Mouse (Mus musculus): Measurements from ENCODE around the gene Retsat. TPM values are rescaled to one million over a fixed set of nuclear protein-coding genes. Genes with fewer than 3 reads are reported as not detected.

The Retsat gene
- polyA plus RNA-seq, 1 experiment: 17.1 TPM

- WGBS: 96% methylated on average over 5 of the region's 5 CpGs
- TF ChIP-seq CTCF (IDR thresholded peaks at IDR 0.05; ENCODE audit: borderline replicate concordance, control insufficient read depth, extremely low read depth, insufficient read depth, low read length, poor library complexity) (no peak), POLR2A (IDR thresholded peaks at IDR 0.05; ENCODE audit: control insufficient read depth, extremely low read depth, insufficient read depth, low read length, poor library complexity) (no peak)
- Histone ChIP-seq H3K27me3 (ENCODE audit: control insufficient read depth, insufficient read depth, low read length) (no peaks in the 10 kb centered on the region), H3K36me3 (ENCODE audit: control insufficient read depth, insufficient read depth, low read length) (peaks cover 65% of the 10 kb centered on the region), H3K4me1 (replicated peaks; ENCODE audit: control insufficient read depth, insufficient read depth, low read length) (no peaks in the 10 kb centered on the region), H3K27ac (ENCODE audit: control insufficient read depth, insufficient read depth, low read length) (no peak overlapping the region), H3K4me3 (ENCODE audit: control insufficient read depth, insufficient read depth, low read length) (no peak overlapping the region)
- no peak for DNase-seq
These were observed 9.4 kb downstream of the Retsat start for GRCm38 (mm10) chr6:72607676-72608075.

GRCm38 (mm10) chr6:72608662-72609184 is 10.4 kb downstream of the Retsat start:
- H3K36me3 ChIP-seq (ENCODE audit: control insufficient read depth, insufficient read depth, low read length): peaks cover 75% of the 10 kb centered on the region
- H3K4me3 ChIP-seq (ENCODE audit: control insufficient read depth, insufficient read depth, low read length): no peak overlapping the region
- WGBS: 93% methylated on average over 4 of the region's 4 CpGs
- no peaks in the 10 kb centered on the region for H3K27me3 ChIP-seq (ENCODE audit: control insufficient read depth, insufficient read depth, low read length)
- DNase-seq: no peak
- no peaks in the 10 kb centered on the region for H3K4me1 ChIP-seq (replicated peaks; ENCODE audit: control insufficient read depth, insufficient read depth, low read length)
- TF ChIP-seq CTCF (IDR thresholded peaks at IDR 0.05; ENCODE audit: borderline replicate concordance, control insufficient read depth, extremely low read depth, insufficient read depth, low read length, poor library complexity): no peak
- no peak for TF ChIP-seq POLR2A (IDR thresholded peaks at IDR 0.05; ENCODE audit: control insufficient read depth, extremely low read depth, insufficient read depth, low read length, poor library complexity)
- H3K27ac ChIP-seq (ENCODE audit: control insufficient read depth, insufficient read depth, low read length): no peak overlapping the region

- Histone ChIP-seq H3K4me1 (replicated peaks; ENCODE audit: control insufficient read depth, insufficient read depth, low read length) (peaks cover 2% of the 10 kb centered on the region; the same call in 1 of the 2 replicates), H3K36me3 (ENCODE audit: control insufficient read depth, insufficient read depth, low read length) (peaks cover 77% of the 10 kb centered on the region), H3K4me3 (ENCODE audit: control insufficient read depth, insufficient read depth, low read length) (no peak overlapping the region), H3K27me3 (ENCODE audit: control insufficient read depth, insufficient read depth, low read length) (no peaks in the 10 kb centered on the region), H3K27ac (ENCODE audit: control insufficient read depth, insufficient read depth, low read length) (no peak overlapping the region)
- TF ChIP-seq POLR2A (IDR thresholded peaks at IDR 0.05; ENCODE audit: control insufficient read depth, extremely low read depth, insufficient read depth, low read length, poor library complexity): no peak
- TF ChIP-seq CTCF (IDR thresholded peaks at IDR 0.05; ENCODE audit: borderline replicate concordance, control insufficient read depth, extremely low read depth, insufficient read depth, low read length, poor library complexity): no peak
- DNase-seq: no peak
- 89% methylated on average over 4 of the region's 4 CpGs for WGBS
These were observed 12.0 kb downstream of the Retsat start for GRCm38 (mm10) chr6:72610261-72610660.

GRCm38 (mm10) chr6:72615151-72615550 is 16.9 kb downstream of the Retsat start:
- H3K27me3 ChIP-seq (ENCODE audit: control insufficient read depth, insufficient read depth, low read length): no peaks in the 10 kb centered on the region
- no peak overlapping the region for H3K4me3 ChIP-seq (ENCODE audit: control insufficient read depth, insufficient read depth, low read length)
- no peak overlapping the region for H3K27ac ChIP-seq (ENCODE audit: control insufficient read depth, insufficient read depth, low read length)
- 32% methylated on average over 2 of the region's 2 CpGs for WGBS
- TF ChIP-seq CTCF (IDR thresholded peaks at IDR 0.05; ENCODE audit: borderline replicate concordance, control insufficient read depth, extremely low read depth, insufficient read depth, low read length, poor library complexity) (no peak), POLR2A (IDR thresholded peaks at IDR 0.05; ENCODE audit: control insufficient read depth, extremely low read depth, insufficient read depth, low read length, poor library complexity) (no peak)
- H3K4me1 ChIP-seq (replicated peaks; ENCODE audit: control insufficient read depth, insufficient read depth, low read length): peaks cover 5% of the 10 kb centered on the region
- DNase-seq: no peak
- H3K36me3 ChIP-seq (ENCODE audit: control insufficient read depth, insufficient read depth, low read length): peaks cover 36% of the 10 kb centered on the region

GRCm38 (mm10) chr6:72615561-72616375 is 17.5 kb downstream of the Retsat start:
- TF ChIP-seq CTCF (IDR thresholded peaks at IDR 0.05; ENCODE audit: borderline replicate concordance, control insufficient read depth, extremely low read depth, insufficient read depth, low read length, poor library complexity): no peak
- TF ChIP-seq POLR2A (IDR thresholded peaks at IDR 0.05; ENCODE audit: control insufficient read depth, extremely low read depth, insufficient read depth, low read length, poor library complexity): no peak
- H3K4me3 ChIP-seq (ENCODE audit: control insufficient read depth, insufficient read depth, low read length): peak overlapping the region; percentile 76
- 15% methylated on average over 25 of the region's 25 CpGs for WGBS
- peaks cover 30% of the 10 kb centered on the region for H3K36me3 ChIP-seq (ENCODE audit: control insufficient read depth, insufficient read depth, low read length)
- H3K4me1 ChIP-seq (replicated peaks; ENCODE audit: control insufficient read depth, insufficient read depth, low read length): peaks cover 5% of the 10 kb centered on the region
- DNase-seq: peak; percentile 39
- no peaks in the 10 kb centered on the region for H3K27me3 ChIP-seq (ENCODE audit: control insufficient read depth, insufficient read depth, low read length)
- H3K27ac ChIP-seq (ENCODE audit: control insufficient read depth, insufficient read depth, low read length): peak overlapping the region; percentile 5; the same call in 1 of the 2 replicates

GRCm38 (mm10) chr6:72616643-72617288 is 18.5 kb downstream of the Retsat start, which contains the start of gene Tgoln1:
Gene Tgoln1 (minus strand): TSS chr6:72617000.
- Histone ChIP-seq H3K27me3 (ENCODE audit: control insufficient read depth, insufficient read depth, low read length) (no peaks in the 10 kb centered on the region), H3K36me3 (ENCODE audit: control insufficient read depth, insufficient read depth, low read length) (peaks cover 20% of the 10 kb centered on the region), H3K4me3 (ENCODE audit: control insufficient read depth, insufficient read depth, low read length) (peak within 1 kb of the TSS; percentile 94), H3K27ac (ENCODE audit: control insufficient read depth, insufficient read depth, low read length) (peak within 1 kb of the TSS; percentile 98), H3K4me1 (replicated peaks; ENCODE audit: control insufficient read depth, insufficient read depth, low read length) (peaks cover 5% of the 10 kb centered on the region)
- WGBS: under 1% methylated on average over 41 of the region's 41 CpGs
- TF ChIP-seq POLR2A (IDR thresholded peaks at IDR 0.05; ENCODE audit: control insufficient read depth, extremely low read depth, insufficient read depth, low read length, poor library complexity): peak; percentile 96
- TF ChIP-seq CTCF (IDR thresholded peaks at IDR 0.05; ENCODE audit: borderline replicate concordance, control insufficient read depth, extremely low read depth, insufficient read depth, low read length, poor library complexity): peak; percentile 57; the same call in 1 of the 2 replicates
- DNase-seq: peak; percentile 97

All from thymus, adult 2 months (tissue).